ENCODE assay signal across 27 mouse cellular contexts in the genomic region with DNA sequence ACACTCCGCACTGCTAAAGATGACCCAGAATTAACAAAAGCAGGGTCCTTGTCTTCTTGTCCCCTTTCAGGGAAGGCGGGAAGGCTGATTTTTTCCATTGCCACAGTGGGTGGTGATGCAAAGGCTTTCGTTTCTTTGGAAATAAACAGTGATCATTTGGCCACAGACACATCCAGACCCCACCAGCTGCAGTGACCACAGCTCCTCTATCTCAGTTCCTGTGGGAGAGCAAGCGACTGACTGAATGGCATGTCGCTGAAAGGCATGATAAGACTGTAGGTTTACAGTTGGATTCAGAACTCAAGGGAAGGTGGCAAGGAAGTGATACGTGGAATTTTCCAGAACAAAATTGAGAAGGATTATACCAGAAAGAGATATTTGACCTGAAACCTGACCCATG.
DNase-seq lines count a peak whose midpoint lies in the region; ATAC-seq lines count a peak whose summit lies in the region.
"Had no signal": no experiment of that assay in that cellular context is flagged by ENCODE, and none has a peak within 500 bp of the region (broad histone marks: within the 10 kb centered on the region; RNA-seq: fewer than 3 reads in every experiment).

No protein-coding gene starts in this region.

- no peaks in the 10 kb centered on the region for H3K36me3 ChIP-seq in lung, embryonic 16.5 days (ENCODE audit: control insufficient read depth, insufficient read depth, low read length)
- no peaks in the 10 kb centered on the region for H3K36me3 ChIP-seq in forebrain, embryonic 12.5 days (replicated peaks)
- H3K36me3 ChIP-seq: heart, embryonic 15.5 days; hindbrain, embryonic 12.5 days had no signal

- ATAC-seq in lung, embryonic 16.5 days (ENCODE audit: low read depth): no peak
- ATAC-seq in common myeloid progenitor, adult 5-6 weeks (replicated peaks; ENCODE audit: low read depth, poor library complexity, severe bottlenecking): peak; percentile 55
- peak; percentile 64; the same call in 1 of the 2 replicates for ATAC-seq in megakaryocyte-erythroid progenitor cell, adult 5-6 weeks (replicated peaks; ENCODE audit: low FRiP score, low TSS enrichment, poor library complexity, severe bottlenecking)
- no peak for ATAC-seq in forebrain, embryonic 12.5 days (ENCODE audit: low FRiP score)
- ATAC-seq: activated CD4-positive, CD25-positive, alpha-beta regulatory T cell, adult 4 months; forebrain, embryonic 14.5 days; intestine, embryonic 16.5 days had no signal

- peaks cover 8% of the 10 kb centered on the region for H3K4me1 ChIP-seq in lung, embryonic 16.5 days (replicated peaks; ENCODE audit: control insufficient read depth, insufficient read depth, low read length)
- H3K4me1 ChIP-seq in forebrain, embryonic 12.5 days: peaks cover 9% of the 10 kb centered on the region; the same call in 1 of the 2 replicates

- no peak overlapping the region for H3K9ac ChIP-seq in lung, embryonic 16.5 days (ENCODE audit: low read length)
- no peak overlapping the region for H3K9ac ChIP-seq in forebrain, embryonic 12.5 days
- H3K9ac ChIP-seq: heart, embryonic 15.5 days; hindbrain, embryonic 12.5 days; liver, embryonic 14.5 days had no signal

- WGBS in lung, embryonic 16.5 days: 39% methylated on average over 6 of the region's 6 CpGs
- 86% methylated on average over 6 of the region's 6 CpGs for WGBS in forebrain, embryonic 12.5 days

- no peak overlapping the region for H3K4me3 ChIP-seq in lung, embryonic 16.5 days (ENCODE audit: low read length)
- no peak overlapping the region for H3K4me3 ChIP-seq in forebrain, embryonic 12.5 days (replicated peaks)
- H3K4me3 ChIP-seq: heart, embryonic 15.5 days; hindbrain, embryonic 12.5 days had no signal

- H3K27ac ChIP-seq in lung, embryonic 16.5 days (ENCODE audit: low read length): peak overlapping the region; percentile 62
- no peak overlapping the region for H3K27ac ChIP-seq in forebrain, embryonic 12.5 days
- H3K27ac ChIP-seq: heart, embryonic 15.5 days; hindbrain, embryonic 12.5 days; kidney, postnatal 0 days; liver, embryonic 14.5 days had no signal

- intact Hi-C loops in gastrocnemius, postnatal 36 days (cut with DNase I): no loop called here

- H3K27me3 ChIP-seq in lung, embryonic 16.5 days (ENCODE audit: control insufficient read depth, insufficient read depth, low read depth, low read length): no peaks in the 10 kb centered on the region
- peaks cover 79% of the 10 kb centered on the region for H3K27me3 ChIP-seq in forebrain, embryonic 12.5 days
- H3K27me3 ChIP-seq: CH12.LX; heart, embryonic 15.5 days; hindbrain, embryonic 12.5 days had no signal

- H3K9me3 ChIP-seq in lung, embryonic 16.5 days (ENCODE audit: control insufficient read depth, low read length): no peaks in the 10 kb centered on the region
- no peaks in the 10 kb centered on the region for H3K9me3 ChIP-seq in forebrain, embryonic 12.5 days
- H3K9me3 ChIP-seq: heart, embryonic 15.5 days; hindbrain, embryonic 12.5 days had no signal

- no peak overlapping the region for H3K4me2 ChIP-seq in lung, embryonic 16.5 days (ENCODE audit: low read depth, low read length)
- no peak overlapping the region for H3K4me2 ChIP-seq in forebrain, embryonic 12.5 days
- H3K4me2 ChIP-seq: heart, embryonic 15.5 days; hindbrain, embryonic 12.5 days had no signal

- DNase-seq in lung, postnatal 36 days: no peak
- DNase-seq in 416B (ENCODE audit: low read depth): peak; percentile 49
- no peak for DNase-seq in gastrocnemius, postnatal 36 days
- DNase-seq in gastrocnemius, postnatal 10 days: no peak
- DNase-seq: adrenal gland, adult 2 months; adrenal gland, postnatal 36 days; cerebellum, adult 18-20 months; cerebellum, postnatal 10 days; gastrocnemius, postnatal 25 days; heart, postnatal 36 days; kidney, adult 8-10 months; layer of hippocampus, adult 9-11 months; liver; midbrain, embryonic 14.5 days; spleen, adult 18-20 months had no signal

Comparison
In these comparisons a context has a peak if more than half of its experiments do, and no peak if none do; other contexts are left out.
1. ATAC-seq: peak in common myeloid progenitor, adult 5-6 weeks (single experiment) and megakaryocyte-erythroid progenitor cell, adult 5-6 weeks (single experiment); none in lung, embryonic 16.5 days (single experiment) and forebrain, embryonic 12.5 days (single experiment).